Mouse (Mus musculus) ES-E14 (cell line): ENCODE data around the gene Ccdc57.

ENCODE experiments used
- HCFC1 ChIP-seq: IDR thresholded peaks from 2 replicates; pipeline ENCODE4 v1.6.1; 2012; ENCODE audit warnings: low read length, inconsistent platforms, borderline replicate concordance; ENCODE audit not compliant: insufficient read depth
- ZC3H11A ChIP-seq: IDR thresholded peaks from 2 replicates; pipeline ENCODE4 v1.6.1; 2012; ENCODE audit warnings: low read depth, mild to moderate bottlenecking, inconsistent platforms, low read length, borderline replicate concordance

- TF ChIP-seq HCFC1: no peak
- TF ChIP-seq ZC3H11A: no peak
These were observed 25.1 kb upstream of the Ccdc57 start for GRCm38 (mm10) chr11:120957731-120958257.
